Mouse (Mus musculus): ENCODE measurements around the gene Pdcd6ip.
"Not testable (repeated sequence)": the region's sequence is repeated elsewhere in the genome, so short reads cannot be mapped to it uniquely, and the experiment has no call there.

Gene Pdcd6ip

DNA sequence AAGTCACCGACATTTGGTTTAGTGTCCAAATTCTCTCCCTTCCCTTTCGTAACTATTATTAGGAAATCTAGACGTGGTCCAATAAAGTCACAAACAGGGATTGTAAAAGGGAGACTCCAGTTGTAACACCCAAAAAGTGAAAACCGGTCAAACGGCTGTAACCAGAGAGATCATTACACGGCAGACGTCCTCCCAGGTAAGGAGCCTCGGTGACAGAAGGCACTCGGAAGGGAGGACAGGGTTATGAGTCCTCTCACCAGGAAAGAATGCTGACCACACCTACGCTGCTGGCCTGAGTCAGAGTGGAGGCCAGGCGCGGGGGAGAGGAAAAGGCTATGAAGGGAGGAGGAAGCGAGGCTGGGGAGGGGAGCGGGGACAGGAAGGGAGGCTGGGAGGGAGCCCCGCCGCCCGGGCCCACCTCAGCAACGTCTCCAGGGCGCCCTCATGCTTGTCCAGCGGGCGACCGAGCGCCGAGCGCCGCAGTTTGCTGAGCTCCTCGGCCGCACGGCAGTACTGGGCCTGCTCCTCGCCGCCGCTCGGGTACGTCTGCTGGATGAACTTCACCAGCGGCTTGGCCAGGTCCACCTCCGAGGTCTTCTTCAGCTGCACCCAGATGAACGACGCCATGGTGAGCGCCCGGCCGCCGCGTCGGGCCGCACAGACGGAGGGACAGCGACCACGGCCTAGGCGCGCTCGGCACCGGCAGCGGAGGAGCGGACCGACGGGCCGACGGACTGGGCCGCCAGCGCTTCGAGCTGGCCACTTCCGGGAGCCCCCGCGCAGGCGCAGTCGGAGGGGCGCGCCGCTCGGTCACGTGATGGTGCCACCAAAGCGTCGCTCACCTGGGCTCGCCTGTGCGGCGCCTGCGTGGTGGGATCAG lies at the start of gene Pdcd6ip:
TSS of gene Pdcd6ip (minus strand) at position 779 of the 880 bp plus-strand sequence.
- DNase-seq, result peak; percentile 93

DNA sequence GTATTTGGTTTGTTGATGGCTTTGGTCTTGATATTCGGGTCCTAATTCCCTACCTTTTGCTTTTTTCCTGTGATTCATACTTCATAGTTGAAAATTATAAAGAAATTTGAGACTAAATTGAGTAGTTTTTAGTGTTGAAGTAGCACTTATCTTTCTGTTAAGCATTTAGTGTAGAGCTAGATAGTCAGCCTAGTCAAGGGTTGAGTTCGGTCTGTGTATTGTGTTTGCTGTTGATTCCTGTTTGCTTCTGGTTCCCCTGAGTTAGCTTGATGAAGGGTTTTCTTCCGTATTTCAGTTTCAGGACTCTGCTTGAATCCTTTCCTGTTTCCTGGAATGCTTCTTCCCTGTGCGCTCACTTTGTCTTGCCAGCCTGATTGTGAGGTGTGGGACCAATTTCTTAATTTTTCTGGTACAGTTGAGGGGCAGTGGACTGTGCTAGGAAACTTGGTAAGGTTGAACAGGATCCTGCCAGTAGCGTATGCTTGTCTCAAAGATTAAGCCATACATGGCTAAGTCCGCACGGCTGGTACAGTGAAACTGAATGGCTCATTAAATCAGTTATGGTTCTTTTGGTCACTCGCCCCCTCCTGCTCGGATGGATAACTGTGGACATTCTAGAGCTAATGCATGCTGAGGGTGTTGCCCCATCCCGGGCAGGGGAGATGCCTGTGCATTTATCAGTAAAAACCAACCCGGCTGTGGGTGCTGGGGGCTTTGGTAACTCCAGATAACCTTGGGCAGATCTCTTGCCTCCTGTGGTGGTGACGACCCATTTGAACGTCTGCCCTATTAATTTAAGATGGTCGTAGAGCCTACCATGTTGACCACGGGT lies 48.0 kb upstream of the Pdcd6ip start:
- no peak for DNase-seq

DNA sequence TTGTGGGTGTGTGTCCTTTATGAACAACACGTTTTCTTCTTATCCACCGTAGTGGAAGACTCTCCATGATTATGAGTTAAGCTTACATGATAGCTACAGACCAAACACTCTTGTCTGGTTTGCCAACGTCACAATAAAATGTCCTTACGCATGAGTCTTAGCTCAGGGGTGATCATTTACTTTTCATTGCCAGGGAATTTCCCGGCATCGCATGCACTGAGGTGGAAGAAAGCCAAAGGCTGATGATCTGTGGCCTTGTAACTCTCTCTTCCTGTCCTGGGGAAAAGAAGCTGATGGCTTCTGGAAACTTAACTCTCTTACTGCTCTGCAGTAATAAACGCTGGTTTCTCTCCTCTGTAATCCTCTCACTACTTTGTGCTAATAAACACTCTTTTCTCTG lies 41.3 kb upstream of the Pdcd6ip start:
- no peak for DNase-seq

DNA sequence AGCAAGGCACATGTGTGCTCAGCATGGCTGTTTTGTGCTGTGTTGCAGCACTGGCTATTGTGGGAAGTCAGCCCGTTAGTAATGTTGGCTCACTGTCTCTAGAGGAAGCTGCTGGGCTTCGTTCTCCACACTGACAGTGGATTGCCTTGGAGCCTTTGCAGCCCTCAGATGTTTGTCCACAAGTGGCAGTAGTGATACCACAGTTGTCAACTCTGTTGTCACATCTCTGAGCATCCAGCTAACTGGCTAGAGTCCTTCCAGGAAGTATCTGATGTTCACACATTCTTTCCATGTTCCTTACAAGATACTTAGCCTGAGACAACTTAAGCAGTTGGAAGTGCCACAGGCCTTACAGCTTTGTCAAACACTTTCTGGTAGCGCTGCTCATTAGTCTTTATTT lies 35.2 kb upstream of the Pdcd6ip start:
- no peak for DNase-seq

DNA sequence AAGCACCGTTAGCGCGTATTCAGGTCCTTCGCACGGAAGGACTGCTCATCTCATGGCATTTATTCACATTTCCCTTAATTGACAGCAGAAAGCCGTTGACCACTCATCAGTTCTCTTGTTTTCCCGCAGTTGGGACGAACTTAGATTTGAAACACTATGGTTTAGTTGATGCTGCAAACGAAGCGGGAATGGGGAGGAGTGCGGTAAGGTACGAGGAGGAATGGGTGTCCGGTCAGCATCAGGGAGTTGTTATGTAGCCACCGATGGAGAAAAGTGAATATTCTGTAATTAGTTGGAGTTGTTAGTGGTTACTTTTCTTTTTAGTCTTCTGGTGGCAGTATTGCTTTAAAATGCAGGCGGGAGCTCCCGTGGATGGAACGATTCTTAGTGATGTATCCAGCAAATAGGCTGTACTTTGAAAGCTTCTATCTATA lies 34.3 kb upstream of the Pdcd6ip start:
- peak; percentile 25 for DNase-seq

DNA sequence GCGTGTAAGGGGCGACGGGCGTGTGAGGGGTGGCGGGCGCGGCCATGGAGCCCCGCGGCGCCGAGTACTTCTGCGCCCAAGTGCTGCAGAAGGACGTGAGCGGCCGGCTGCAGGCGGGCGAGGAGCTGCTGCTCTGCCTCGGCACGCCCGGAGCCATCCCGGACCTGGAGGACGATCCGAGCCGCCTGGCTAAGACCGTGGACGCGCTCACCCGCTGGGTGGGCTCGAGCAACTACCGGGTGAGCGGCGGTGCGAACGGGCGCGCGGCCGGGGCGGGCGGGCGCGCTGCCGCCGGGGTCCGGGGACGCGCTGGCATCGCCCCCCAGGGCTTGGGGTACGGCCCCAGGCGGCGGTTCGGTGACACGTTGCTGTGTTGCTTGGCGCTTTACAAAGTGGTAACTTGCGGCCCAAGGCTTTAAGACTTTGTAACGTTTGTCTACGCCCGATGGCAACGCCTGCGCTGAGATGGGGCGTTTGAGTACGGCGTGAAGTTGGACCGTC lies 33.6 kb upstream of the Pdcd6ip start:
- DNase-seq, result peak; percentile 34

DNA sequence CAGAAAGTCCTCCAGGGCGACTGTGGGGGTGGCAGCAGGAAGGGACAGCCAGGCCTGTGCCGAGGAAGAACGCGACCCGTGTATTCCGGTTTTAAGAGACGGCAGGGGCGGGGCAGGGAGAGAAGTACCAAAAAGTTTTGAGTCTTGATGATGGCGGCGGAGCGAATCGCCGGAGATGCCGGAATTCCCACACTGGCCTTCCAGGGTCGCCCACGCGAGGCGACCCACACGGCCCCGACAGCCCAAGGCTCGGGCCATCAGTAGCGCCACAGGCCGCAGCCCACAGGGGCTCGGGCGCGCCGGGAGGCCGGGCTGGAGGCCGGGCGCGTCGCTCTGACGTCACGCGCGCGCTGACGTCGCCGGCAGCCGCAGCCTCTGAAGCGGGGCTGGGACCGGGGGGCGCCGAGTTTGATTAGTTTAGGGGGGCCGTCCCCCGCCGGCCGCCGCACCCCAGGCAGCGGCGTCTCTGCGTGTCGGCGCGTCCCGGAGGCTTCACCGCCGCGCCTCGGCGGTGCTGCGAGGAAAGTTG lies 33.1 kb upstream of the Pdcd6ip start, which contains the start of gene Clasp2:
TSS of gene Clasp2 (plus strand) at position 366 of the 529 bp plus-strand sequence.
- peak; percentile 47 for DNase-seq

DNA sequence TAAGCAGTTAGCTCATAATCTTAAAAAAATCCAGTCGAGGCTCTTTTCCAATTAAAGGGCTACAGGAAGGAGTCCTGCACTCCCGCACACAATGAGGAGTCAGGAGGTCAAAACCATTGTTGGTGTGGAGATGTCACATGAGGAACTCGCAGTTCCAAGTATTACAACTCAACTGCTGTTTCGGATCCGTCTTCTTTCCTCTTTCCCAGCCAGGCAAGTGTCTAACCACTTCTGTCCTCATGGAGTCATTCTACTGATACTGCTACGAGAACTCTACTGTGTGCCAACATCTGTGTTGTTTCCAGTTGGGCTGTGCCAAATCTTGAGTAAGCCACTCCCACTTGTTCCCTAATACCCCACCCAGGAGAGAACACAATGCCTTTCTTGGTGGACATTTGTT lies 30.9 kb upstream of the Pdcd6ip start:
- no peak for DNase-seq

DNA sequence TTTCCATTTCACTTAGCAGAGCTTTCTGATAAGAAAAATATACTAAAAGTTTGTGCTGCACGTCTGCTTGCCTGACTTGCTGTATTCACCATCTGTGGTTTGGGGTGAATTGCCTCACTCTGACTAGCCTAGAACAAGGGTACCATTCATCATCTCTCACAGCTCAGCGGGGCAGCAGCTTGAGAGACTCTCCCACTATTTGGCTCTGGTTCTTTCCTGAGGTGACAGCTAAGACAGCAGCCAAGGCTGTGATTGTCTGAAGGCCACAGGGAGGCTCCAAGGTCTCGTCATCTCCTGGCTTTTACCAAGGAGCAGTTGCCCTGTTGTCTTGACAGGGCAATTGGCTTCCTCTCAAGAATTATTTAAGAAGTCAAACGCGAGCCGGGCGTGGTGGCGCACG lies 30.0 kb upstream of the Pdcd6ip start:
- DNase-seq, result no peak

DNA sequence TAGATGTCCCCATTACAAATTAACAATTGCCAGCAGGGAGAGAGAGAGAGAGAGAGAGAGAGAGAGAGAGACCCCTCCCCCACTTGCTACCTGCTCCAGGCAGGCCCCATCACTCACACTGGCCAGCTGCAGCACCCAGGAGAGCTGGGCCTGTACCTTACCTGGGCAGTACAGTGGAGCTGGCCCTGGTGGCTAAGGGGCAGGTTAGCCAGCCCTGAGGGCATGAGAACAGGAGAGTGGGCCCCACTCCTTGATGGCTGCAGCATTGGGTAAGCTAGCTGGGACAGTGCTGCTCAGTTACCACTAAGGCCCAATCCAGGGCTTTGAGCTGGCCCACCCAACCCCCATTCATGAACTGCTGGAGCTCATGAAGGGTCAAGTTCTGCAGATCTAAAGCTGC lies 27.9 kb upstream of the Pdcd6ip start:
- no peak for DNase-seq

DNA sequence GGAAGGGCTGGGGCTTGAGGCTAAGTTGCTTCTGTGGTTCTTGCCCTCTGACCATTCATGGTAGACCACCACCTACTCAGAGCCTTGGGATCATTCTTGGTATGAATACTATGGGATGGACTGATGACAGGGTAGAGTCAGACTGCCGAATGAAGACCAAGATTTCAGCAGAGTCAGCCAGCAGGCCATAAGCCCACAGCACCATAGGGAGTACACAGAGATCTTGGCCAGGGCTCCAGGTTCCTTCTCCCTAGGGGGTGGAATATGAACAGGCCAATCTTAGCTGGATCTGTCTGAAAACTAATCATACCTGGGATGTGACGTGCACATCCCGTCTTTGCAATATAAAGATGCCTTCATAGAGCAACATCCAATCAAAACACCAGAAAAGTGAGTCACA lies 23.5 kb upstream of the Pdcd6ip start:
- no peak for DNase-seq

DNA sequence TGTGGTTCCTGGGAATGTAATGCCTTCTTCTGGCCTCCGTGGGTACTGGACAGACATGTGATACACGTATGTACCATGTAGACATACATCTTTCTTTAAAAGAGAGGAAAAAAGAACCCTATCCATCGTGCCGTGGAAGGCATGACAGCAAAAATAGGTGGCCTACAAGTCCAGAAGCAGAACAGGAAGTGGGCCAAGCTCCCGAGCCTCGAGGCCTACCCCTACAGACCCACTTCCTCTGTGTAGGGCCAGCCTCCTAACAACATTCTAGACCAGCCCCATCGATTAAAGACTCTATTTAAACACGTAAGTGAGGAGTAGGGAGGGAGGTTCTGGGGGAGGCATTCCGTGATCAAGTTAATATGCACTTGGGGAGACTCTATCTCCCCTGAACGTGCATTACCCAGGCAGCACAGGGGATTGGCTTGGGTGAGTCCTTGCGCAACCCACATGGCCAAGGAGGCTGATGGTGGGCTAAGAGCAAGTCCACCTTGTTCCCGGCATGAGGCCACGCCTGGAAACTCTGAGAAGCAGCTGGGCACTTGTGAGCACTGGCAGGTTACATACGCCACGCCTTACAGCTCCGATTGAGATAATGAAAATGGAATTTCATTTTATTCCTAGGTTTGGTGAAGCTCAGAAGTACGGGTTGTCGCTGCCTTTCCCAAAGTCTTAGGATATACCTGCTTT lies 19.1 kb upstream of the Pdcd6ip start:
- DNase-seq, result no peak

DNA sequence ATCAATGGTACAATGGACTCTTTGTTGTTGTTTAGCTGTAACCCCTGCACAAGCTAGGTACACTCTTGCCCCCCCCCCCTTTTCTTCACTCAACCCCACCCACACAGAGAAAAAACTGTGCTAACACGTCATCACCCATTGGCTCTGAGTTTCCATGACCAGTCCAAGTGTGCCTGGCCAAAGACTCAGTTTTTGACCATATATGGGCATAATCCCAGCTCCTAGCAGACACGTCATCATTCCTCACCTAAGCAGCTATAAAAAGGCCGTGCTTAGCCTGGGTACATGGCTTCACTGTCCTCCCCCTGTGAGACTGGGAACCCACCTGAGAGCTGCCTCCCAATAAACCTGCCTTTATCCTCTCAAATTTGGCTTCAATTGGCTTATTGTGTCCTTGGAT lies 18.1 kb upstream of the Pdcd6ip start:
- DNase-seq, result no peak

DNA sequence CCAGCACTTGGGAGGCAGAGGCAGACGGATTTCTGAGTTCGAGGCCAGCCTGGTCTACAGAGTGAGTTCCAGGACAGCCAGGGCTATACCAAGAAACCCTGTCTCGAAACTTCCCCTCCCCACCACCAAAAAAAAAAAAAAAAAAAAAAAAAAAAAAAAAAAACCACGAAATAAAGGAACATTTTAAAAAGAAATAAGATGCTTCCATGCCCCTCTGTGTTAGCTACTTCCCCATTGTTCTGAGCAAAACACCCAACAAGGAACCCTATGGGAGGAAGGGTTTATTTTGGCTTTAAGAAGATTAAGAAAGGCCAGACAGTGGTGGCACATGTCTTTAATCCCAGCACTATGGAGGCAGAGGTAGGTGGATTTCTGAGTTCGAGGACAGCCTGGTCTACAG lies 17.6 kb upstream of the Pdcd6ip start:
- DNase-seq, result not testable (repeated sequence)

DNA sequence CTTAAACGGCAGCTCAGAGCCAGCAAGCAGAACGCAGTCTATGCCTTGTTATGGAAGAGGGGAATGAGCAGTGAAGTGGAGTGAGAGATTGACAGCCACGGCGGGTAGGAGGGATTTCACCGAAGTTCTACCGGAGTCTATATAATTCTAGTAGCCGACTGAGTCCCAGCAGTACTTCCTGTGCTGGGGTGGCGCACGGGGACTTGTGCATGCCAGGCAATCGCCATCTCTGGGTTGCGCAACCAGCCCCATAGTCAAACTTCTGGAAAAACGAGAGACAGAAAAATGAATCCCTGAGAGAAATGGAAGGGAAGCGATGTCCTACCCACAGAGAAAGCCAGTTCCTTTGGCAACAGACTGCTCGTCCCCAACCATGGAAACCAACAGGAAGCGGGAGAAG lies 16.6 kb upstream of the Pdcd6ip start:
- DNase-seq, result no peak

DNA sequence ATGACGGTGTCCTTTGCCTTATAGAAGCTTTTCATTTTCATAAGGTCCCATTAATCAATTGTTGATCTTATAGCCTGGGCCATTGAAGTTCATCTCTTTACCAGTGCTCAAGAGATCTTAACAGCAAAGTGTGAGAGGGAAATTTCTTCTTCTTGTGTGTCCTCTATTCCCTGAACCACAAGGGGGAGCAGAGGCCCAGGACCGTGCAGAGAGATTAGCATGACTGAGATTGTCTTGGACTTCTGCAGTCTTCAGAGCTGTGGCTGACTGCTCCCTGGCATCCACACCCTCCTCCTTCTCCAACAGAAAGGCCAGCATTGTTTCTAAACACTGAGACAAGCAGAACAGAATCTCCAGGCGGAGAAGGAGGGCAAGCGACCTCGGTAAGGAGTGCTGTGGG lies 11.0 kb upstream of the Pdcd6ip start:
- no peak for DNase-seq

DNA sequence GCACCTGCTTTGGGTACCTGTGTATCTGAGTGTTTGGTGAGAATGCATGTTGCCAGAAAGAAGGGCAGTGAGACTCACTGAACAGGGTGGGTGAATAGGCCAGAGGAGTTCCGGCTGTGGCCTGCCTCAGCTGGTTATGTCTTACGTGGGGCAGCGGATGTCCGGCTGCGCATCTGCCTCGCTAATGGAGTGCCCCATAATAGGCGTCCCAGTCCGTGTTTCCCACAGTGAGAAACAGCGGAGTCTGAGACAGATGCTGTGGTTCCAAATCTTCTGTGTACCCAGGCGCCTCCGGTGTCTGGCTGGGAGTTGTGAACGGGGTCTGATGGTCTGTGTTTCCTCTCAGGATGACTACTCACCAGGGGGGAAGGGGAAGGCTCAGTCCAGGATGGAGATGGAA lies 2.8 kb upstream of the Pdcd6ip start:
- no peak for DNase-seq

DNA sequence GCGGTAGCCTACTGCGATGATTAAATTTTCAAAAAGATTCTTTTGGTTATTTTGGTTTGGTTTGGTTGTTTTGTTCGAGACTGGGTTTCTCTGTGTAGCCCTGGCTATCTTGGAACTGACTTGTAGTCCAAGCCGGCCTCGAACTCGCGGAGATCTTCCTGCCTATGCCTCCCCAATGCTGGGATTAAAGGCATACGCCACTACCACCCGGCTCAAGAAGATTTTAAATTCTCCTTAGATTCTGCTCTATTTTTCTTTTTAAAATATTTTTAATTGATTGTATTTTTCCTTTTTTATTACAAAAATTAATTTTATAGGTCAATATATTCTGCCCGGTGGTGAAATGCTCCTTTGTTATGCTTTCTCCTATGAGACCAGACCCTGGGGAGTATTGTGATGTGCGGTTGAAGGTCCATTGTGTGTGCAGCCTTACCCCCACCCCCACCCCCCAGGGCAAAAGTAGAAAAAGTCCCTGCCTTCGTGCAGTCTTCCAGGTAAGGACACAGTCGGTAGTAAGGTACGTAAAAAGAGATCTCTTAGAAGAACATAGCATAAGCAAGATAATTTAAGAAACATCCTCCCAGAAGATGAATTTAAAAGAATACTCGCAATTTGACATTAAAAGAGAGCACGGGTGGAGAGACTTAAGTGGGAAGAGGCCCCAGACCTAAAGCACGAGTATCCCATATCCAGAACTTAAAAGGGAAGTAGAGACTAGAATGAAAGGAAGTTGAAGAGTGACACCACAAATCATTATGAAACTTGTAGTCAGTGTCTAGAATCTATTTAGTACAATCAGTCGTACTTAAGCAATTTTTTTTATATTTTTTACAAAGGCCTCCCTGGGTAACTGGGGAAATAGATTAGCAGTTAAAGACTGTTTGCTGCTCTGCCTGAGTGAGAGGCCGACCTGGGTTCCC lies 562 bp upstream of the Pdcd6ip start:
- no peak for DNase-seq

DNA sequence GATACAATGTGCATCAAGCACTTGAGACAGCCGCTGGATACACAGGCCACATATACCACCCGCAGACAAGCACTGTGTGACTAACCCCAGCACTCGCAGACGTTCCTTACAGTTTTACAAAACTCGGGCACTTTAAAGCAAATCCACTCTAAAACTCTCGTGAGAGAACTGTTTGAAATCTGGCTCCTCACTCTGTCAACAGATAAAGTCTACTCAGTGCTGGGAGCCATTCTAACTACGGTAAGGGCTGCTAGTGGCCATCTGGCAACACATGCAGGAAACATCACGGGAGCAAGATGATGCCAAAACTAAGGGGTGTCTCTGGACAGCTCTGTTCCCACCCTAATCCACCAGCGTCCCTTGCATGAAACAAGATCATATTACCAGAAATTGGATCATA lies 1.2 kb downstream of the Pdcd6ip start:
- DNase-seq, result no peak

DNA sequence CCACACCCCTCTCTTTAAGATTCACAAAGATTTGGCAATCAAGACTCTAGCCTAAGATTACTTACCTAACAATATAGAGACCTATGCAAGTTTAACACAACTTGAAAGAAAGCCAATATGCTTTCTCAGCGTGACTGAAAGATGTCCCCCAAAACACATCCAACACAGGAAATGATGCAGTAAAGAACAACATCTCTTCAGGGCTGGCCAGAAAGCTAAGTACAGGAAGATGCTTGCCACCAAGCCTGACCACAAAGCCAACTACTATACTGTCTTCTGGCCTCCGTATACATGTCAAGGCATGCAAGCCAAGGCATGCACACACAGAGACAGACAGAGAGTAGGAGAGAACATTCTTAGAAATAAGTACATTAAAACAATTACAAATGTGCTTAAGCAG lies 2.0 kb downstream of the Pdcd6ip start:
- DNase-seq, result no peak

DNA sequence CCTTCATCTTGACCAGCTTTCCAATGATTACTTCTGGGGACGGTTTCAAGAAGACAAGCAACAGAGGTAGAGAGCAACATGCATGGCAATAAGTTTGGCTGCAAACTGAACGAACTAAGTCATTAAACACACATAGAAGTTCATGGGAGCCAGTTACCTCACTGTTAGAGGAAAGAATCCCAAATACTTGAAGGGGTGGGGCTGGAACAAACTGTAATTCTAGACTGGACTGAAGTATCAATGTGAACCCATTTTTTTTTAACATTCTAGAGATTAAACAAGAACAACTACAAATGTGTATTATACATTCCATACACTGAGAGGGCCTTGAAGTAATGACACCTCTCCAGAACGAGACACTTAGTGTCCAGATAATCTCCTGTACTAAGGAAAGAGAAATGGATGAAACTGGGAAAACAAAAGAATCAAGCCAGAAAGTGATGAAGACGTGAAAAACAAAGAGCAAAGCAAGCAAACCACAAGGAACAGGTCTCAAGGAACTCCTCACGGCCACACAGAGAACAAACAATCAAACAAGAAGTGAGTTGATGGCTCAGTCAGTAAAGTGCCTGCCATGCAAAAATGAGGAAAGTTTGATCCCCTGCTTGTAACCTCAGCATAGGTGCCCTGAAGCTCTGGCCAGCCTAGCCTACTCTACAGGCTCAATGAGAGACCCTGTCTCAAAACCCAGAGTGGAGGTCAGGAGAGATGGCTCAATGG lies 6.5 kb downstream of the Pdcd6ip start:
- DNase-seq, result no peak

Measured in cerebellum, adult 8-10 months (tissue).